Mouse (Mus musculus) CH12F3 (cell line): ENCODE measurements around the gene Cym.

Experiments
- in situ Hi-C: fragments of 300-500 bp; cut with MboI; formaldehyde crosslinking; loops from 2 replicates; pipeline ENCODE4 v1.14.3; 2020; ENCODE audit warnings: low sequenced_read_pairs

Gene Cym

DNA sequence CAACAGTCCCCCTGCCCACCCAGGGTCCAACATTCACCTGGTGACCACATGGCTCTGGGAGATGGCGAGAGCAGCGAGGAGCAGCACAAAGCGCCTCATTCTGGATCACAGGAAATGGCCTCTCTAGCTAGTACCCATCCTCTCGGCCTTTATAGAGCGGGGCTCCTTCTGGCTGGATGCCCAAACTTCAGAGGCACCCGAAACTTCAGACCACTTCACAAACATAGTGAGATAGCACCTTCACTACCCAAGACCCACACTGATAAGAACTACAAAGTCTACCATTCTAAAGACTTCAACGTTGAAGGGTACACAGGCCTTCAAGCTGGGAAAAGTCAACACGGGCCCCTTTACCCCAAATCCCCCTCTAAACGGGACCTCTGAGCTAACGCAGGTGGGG is at the start of gene Cym:
Gene Cym, minus strand, starts transcription at position 125 of the 400 bp plus-strand sequence.
- in situ Hi-C loops, result no loop called here

DNA sequence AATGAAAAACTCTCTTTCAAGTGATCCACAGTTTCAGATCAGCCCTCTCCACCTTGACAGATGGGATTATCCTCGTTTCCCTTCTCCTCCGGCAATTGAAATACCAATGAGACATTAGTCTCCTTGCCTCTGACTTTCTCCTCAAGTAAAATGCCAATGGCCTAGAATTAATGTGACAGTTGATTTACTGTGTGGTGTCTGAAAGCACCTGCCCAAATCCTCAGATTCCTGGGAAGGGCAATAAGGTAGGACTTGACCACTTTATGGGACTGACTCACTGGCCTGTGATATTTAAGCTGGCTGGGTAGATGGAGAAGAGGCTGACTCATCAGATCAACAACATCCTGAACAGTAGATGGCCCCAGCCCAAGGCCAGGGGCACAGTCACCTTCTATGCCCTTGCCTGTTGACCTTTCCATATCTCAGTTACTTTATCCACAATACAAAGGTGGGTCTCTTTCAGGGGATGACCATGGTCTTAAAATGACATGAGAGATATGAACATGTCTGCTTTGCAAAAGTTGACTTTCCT is 45.3 kb upstream of the Cym start:
- in situ Hi-C loops, result no loop called here

DNA sequence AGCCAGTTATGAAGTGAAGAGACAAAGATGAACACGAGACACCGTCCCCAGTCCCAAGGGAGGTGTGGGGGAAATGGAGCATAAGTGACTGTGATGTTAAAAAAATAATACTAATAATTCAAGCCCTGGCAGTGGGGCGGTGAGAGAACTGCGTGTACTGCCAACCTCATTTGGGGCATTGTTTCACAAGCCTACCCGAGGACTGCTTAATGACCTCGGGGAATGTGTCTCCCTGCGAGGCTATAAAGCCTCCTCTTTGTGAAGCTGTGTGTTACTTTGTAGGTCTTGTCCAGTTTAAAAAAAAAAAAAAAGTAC is 40.3 kb upstream of the Cym start:
- in situ Hi-C loops, result no loop called here

DNA sequence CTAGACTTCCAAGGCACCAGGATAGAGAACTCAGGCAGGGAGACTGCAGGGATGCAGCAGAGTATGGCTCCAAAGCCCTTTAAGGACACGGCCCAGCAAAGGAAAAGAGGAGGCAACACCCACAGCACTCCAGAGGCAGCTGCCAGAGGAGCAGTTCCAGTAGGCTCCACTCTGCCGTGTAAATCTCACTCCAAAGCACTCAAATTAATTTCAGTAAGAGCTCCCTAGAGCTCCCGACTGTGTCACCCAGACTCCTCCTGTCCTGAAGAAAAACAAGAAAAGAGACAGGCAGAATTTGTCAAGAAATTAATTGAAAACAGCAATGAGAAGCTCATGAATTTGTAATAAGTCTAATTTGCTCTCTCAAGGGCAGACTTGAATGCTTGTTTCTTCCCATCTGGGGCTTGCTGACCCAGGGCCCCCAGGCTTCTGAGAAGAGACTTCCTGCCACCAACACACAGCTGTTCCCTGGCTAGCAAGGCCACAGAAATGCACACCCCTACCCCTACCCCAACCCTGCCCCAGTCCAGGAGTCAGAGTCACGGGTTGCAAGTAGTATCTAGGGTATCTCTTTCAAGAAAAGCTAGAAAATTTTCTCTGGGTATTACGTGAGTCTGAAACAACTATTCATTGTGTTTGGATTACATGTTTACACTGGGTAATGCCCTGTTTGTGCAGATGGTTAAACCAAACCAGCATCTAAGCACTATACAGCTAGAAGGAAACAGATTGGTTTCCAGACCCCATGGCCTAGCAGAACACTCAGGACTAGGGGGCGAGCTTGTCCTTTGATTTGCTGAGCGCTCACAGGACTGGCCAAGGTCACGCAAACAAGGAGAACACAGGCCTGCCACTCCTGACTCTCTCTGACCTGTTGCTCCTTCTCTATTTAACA is 39.7 kb upstream of the Cym start:
- in situ Hi-C loops, result no loop called here

DNA sequence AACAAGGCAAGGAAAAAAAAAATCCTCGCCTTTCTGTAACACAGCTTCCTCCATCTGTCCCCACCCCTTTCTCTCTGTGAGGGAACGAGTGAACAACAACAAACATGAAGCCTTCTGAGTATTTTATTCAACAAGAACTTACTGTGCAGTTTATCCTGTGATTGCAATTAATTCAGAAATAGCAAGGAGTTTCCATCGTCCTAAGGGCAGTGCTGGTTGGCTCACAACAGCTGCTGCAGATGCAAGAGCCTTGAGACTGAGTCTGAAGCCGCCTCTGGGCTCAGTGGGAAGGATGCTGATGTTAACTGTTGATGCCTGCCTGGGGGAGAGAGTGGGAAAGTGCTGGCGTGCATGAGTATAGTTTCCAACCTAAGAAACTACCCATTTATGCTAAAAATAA is 36.4 kb upstream of the Cym start:
- in situ Hi-C loops, result no loop called here

DNA sequence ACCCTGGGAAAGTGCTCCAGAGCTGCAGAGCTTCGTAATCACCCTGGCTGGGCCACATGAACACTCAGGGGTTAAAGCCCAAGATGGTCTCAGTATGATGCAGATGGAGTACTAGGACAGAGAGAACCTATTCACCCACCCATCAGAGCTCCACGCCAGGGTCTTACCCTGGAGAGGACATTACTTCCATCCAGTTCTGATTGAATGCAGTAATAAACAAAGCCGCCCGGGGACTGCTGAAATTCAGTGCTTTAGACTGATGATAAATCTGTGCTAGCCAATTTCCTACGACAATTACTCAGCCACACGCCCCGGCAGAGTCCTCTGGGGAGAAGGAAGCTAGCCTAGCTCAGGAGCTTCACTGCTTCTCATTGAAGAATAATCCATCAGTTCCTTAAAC is 35.2 kb upstream of the Cym start:
- in situ Hi-C loops, result no loop called here

DNA sequence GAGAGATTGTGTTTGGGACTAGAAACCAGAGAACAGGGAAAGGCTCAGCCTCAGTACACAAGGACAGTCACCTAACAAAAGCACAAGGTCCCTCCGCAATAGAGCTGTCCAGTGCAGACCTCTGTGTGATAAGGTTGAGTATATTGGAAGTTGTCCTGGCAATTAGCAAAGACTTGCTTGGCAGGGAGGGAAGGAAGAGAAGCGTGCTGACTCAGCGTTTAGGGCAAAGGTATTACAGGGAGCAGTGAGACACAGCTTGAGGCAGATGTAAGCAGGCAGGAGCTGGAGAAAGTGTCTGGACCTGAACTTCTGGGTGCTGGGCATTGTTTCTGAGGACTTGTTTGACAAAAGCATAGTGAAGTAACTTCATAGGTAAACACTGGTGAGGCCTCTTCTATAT is 34.5 kb upstream of the Cym start:
- in situ Hi-C loops, result no loop called here

DNA sequence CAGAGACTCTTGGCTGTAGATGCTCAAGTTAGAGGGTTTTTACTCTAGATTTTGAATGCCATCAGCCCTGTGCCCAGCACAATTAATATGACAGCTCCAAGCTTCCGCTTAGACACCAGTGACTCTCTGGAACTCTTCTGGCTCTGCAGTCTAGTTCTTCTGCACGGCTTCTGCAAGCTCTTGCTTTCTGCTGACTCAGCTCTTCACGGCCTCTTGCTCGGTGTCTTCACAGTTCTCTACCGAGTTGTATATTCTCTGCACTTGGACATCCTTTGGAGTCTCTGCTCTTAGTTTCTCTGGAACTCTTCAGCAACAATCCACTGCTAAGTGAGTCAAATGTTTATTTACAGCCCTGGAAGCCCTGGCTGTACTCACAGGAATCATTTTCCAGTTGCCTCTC is 32.4 kb upstream of the Cym start:
- in situ Hi-C loops, result no loop called here

DNA sequence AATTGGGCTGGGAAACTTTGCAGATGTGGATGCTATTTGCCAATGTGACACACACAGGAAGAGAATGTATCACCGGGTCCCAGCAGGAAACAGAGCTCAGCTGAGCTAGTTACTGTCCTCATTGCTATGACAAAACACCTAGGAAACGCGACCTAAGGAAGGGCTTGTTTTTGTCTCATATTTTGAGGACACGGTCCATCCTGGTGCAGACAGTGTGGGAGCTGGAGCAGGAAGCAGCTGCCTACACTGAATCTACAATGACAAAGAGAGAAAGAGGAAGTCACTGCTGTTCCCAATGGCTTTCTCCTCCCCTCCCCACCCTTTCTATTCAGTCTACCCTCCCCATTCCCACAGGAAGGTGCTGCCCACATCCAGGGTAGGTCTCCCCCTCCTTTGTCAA is 30.5 kb upstream of the Cym start:
- in situ Hi-C loops, result no loop called here

DNA sequence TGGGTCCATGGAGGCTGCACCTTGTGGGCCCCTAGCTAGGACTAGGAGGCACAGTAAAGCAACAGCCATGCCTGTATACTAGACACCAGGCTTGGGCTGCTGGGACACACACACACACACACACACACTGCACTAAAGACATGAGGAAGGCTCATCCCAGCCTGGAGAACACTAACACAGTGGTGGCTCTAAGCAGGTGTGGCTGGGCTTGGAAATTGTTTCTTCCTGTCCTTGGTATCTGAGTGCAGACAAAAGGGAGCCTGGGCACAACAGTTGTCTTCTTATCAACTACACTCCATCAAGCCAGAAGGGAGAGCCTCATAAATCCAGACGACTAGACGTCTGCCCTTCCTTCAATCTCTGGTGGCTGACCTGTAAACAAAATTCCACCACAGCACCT is 28.8 kb upstream of the Cym start:
- in situ Hi-C loops, result no loop called here

DNA sequence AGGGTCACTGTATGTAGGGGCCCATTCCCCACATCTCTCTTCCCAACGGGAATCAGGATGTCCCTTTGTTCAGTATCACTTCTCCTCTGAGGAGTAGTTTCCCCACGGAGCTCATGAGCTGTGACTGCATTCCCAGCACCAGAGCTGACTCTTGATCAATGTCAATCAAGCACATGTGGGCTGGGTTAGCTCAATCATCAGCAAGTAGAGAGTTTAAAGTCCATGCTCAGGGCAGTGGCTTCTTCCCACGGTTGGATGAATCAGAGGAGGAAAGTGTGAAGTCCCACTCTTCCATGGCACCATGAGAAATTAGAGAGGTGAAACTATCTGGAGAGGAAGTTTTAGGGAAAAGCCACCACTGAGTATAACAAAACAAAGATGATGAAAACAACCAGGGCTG is 27.5 kb upstream of the Cym start:
- in situ Hi-C loops, result no loop called here

DNA sequence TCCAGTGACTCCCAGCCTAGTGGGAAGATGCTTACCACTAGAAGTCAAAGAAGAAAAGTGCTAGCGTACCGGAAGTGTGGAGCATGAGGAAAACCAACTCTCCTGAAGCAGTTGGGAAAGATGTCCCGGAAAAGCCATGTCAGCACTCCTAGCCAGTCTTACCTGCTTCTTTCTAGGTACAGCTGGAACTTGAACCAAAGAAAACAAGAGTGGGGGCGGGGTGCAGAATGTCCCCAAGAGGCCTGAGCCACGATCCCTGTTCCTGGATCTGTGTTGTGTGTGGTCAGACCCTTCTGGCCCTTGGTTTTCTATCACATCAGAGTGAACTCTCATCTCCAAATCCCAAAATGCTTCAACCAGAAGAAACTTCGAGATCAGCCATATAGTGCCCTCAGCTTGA is 25.3 kb upstream of the Cym start:
- in situ Hi-C loops, result no loop called here

DNA sequence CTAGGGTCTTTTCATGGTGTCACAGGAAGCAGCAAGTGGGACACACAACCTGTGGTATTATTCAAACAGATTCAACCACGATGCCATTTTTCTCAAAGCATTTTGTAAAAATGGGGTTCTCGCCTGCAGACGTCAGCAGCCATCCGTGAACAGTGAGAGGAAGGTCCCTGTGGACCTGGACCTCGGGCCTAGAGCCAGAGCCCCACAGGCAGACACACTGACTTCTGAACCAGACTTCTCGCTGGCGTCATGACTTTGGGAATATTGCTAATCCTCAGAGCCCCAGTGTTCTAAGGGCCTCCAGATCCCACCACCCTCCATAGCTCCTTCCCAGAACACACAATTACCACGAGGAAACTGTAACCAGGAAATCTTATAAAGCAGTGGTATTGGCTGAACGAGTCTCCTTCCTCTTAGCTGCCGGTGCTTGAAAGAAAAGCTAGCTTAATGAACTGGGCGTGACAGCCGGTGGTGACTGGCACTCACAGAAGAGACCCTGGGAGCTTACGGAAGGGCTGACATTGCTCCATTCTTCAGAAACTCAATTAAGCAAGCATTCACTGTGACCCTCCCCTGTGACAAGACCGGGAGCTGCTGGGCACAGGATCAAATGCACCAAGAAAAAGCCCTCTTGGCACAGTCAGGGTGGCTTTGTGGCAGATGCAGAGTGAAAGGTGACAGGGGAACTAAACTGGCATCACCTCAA is 20.0 kb upstream of the Cym start:
- in situ Hi-C loops, result no loop called here

DNA sequence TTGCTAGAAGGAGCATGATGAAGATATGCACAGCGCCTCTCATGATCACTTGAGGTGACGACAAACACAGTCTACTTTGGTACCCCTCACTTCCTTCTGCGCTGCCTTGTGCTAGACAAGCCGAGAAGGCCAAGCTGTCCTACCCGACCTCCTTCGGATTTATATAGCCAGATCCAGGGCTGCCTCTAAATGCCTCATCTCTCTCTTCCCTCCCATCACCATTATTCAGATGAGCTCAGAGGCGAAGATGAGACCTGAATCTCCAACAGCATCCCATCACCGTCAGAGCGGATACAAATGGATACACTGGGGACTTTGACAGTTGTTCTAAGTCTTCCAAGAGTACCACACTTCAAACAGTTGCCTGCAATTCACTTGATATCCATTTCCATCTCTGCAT is 18.1 kb upstream of the Cym start, which contains the start of gene Prok1:
Gene Prok1, minus strand, starts transcription at position 101 of the 400 bp plus-strand sequence.
- in situ Hi-C loops, result no loop called here

DNA sequence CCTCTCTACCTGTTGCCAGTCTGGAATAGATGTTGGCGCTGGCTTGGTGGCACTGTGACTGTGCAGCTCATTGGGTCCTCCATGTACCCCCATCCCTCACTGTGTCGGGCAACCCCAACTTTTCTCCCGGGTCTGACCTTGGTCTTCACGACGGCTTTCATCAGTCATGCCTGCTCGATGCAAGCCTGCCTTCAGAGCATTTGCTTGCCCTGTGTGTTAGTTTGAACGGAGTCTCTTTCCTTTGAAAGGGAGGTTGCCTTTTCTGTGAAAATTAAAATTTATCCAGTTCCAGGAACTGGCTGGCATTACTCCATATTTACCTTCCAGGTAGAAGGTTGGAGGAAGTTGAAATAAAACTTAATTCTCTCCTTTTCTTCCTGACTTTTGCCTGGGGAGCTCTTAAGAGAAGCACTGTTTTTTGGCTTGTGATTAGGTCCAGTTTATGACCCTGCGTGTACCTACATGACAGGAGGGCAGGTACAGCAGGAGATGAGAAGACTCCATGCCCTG is 17.0 kb upstream of the Cym start:
- in situ Hi-C loops, result no loop called here

DNA sequence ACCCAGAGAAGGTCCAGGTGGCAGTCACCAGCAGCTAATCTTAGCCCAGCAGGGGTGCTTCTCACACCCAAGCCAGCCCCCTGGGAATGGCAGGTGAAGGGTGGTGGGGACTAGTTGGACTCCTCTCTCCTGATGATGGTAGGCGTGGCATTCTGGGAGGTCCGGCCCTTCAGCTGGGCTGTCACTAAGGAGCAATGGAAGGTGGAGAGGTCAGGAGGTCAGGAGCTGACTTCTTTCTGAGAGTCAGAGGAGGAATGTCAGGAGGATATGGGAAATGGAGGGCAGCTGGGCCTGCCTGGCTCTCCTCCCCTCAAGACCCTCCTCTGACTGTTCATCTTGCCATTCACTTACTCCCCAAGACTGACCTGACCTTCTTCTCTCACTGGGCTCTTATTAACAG is 16.5 kb upstream of the Cym start:
- in situ Hi-C loops, result no loop called here

DNA sequence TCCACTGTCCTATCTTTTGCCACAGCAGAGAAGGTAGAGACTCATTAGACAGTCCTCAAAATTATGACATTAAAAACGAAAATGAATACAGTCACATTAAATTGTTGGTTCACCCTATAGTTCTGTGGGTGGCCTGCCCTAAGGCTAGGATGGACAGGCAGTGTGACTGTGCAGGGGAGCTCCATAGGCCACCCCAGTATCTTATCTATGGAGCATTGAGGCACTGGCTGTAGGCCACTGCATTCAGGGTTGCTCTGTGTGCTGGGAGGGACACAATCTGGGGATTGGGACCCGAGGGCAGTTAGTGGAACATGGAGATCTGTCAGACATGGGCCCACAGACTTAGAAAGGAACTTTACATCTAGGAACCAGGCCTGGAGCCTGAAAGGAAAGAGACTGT is 12.4 kb upstream of the Cym start:
- in situ Hi-C loops, result loop anchor here (5.0 kb wide), 1 partner anchor 228 kb away; no protein-coding TSS in a partner anchor

DNA sequence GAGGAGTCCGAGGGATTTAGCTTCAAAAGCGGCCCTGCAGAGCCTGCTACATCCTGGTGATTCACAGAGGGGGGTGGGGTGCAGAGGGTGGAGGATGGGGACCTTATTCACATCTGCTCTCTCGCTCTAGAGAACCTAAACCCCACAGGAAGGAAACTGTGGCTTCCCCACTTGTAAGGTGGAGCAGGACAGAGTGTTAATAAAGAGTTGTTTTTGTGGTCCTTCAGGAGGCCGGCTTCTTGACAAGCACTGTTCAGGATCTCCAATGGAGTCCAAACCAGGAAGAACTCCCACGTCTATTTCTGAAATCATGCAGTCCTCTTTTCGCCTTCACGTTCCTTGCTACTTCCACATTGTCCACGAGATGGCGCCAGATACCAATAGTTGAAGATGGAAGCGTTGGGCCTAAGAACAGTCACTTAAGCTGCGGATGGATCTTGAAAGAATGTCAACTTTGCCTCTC is 11.8 kb upstream of the Cym start:
- in situ Hi-C loops, result loop anchor here (5.0 kb wide), 1 partner anchor 229 kb away; no protein-coding TSS in a partner anchor

DNA sequence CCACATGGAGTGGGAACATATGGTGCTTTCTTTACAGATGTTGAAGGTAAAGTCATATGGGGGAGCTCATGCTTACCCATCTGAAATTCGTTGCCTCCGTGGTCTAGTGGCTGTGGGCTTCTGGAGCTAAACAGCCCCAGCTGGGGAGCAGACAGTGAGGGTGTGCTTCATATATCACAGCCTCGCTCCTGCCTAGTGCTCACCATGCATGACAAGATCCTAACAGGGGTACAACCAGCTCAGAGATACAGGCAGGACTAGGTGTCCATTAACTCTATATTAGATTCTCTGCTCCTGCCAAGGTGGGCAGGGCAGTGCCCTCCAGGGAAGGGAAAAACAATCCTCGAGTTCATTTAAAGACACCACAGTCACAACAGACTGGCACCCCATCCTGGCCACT is 9.7 kb upstream of the Cym start:
- in situ Hi-C loops, result loop anchor here (5.0 kb wide), 1 partner anchor 231 kb away; no protein-coding TSS in a partner anchor

DNA sequence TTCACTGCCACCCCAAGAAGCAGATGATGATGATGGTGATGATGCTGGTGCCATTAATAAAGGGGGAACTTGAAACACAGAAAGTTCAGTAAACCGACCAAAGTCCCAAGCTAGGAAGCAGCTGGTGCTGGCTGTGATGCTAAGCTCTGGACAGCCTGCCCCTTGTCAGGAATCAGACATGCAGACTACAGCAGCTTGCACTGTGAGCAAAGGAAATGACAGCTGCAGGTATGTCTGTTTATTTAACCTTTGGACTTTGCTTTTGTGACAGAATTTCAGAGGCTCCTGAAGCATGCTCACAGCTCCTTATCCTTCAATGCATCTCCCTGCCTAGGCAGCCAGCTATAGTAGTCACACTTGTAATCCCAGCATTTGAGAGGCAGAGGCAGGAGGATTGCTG is 9.0 kb upstream of the Cym start, which contains the start of gene A630076J17Rik:
Gene A630076J17Rik, plus strand, starts transcription at position 88 of the 400 bp plus-strand sequence.
- in situ Hi-C loops, result loop anchor here (5.0 kb wide), 1 partner anchor 232 kb away; no protein-coding TSS in a partner anchor

DNA sequence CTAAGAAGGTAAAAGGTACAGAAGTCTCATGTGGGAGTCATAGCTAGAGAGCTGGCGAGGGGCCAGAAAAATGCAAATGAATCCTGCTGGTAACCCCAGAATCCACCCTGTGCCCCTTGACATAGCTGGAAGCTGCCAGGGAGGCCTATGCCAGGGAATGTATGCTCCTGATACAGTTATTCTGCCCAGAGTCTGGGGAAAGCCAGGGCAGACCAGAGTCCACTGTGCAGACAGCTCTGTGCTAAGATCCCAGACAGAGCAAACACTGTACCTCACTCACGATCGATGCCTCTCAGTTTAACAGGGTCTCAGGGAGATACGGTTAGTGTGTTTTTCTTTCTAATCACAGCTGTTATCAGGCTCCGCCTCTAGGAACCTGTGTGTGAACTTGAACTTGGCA is 8.3 kb upstream of the Cym start:
- in situ Hi-C loops, result loop anchor here (5.0 kb wide), 1 partner anchor 232 kb away; no protein-coding TSS in a partner anchor
